Mouse (Mus musculus): Measurements from ENCODE around the gene Atxn3. TPM values are rescaled to one million over a fixed set of nuclear protein-coding genes. Genes with fewer than 3 reads are reported as not detected.

The Atxn3 gene
- polyA plus RNA-seq, 2 experiments: 10.9 to 11.1 TPM

DNA sequence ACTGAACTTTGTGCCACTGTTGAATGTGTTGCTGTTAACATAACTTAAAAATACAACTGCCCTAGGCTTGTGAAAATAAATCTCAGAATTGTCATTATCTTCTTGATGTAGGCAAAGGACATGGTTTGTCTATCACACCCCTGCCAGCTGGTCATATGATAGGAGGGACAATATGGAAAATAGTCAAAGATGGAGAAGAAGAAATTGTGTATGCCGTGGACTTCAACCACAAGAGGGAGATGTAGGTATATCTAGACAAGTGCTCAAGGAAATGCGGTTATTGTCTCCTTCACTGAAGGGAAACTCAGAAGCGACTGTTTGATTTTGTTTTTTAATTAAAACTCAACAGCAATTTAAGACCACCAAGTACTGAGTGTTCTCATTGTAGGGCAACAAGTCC, 27.1 kb upstream of the Atxn3 start:
- no peak overlapping the region for H3K27ac ChIP-seq (replicated peaks; ENCODE audit: low read depth, low read length)
- H3K27me3 ChIP-seq (ENCODE audit: control insufficient read depth, insufficient read depth, low read length): no peaks in the 10 kb centered on the region
- H3K4me1 ChIP-seq (ENCODE audit: control insufficient read depth, insufficient read depth, low read length): no peaks in the 10 kb centered on the region
- H3K4me2 ChIP-seq (replicated peaks; ENCODE audit: low read depth, low read length, severe bottlenecking): no peak overlapping the region
- ATAC-seq (ENCODE audit: low FRiP score, low read depth) (no peak), DNase-seq (ENCODE audit: low spot score) (peak; percentile 49)
- no peak for TF ChIP-seq POLR2A (IDR thresholded peaks at IDR 0.05; ENCODE audit: borderline replicate concordance, extremely low read depth, insufficient read depth, insufficient read length)
- H3K4me3 ChIP-seq (replicated peaks; ENCODE audit: low read length): no peak overlapping the region
- H3K9ac ChIP-seq (ENCODE audit: low read depth, low read length, severe bottlenecking): no peak overlapping the region
- H3K36me3 ChIP-seq (ENCODE audit: control insufficient read depth, insufficient read depth, low read length): peaks cover 67% of the 10 kb centered on the region
- H3K9me3 ChIP-seq (ENCODE audit: control insufficient read depth, low read length): no peaks in the 10 kb centered on the region
- WGBS: 60% methylated on average over 3 of the region's 3 CpGs

DNA sequence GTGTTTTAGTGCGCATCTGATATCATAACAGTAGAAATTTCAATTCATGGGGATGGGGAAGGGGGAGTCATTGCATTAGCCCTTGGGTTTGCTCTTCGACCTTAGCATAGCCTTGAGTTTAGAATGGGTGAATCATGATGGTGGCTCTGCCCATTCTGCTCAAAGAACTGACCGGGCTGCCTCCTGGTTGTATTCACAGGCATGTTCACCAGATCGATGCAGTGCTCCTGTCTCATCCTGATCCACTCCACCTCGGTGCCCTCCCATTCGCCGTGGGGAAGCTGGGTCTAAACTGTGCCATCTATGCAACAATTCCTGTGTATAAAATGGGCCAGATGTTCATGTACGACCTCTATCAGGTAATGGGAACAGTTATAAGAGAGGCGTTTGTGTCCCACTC, 24.9 kb upstream of the Atxn3 start:
- no peak for ATAC-seq (ENCODE audit: low FRiP score, low read depth)
- TF ChIP-seq POLR2A (IDR thresholded peaks at IDR 0.05; ENCODE audit: borderline replicate concordance, extremely low read depth, insufficient read depth, insufficient read length): no peak
- Histone ChIP-seq H3K4me1 (ENCODE audit: control insufficient read depth, insufficient read depth, low read length) (no peaks in the 10 kb centered on the region), H3K4me3 (replicated peaks; ENCODE audit: low read length) (no peak overlapping the region), H3K4me2 (replicated peaks; ENCODE audit: low read depth, low read length, severe bottlenecking) (no peak overlapping the region), H3K27ac (replicated peaks; ENCODE audit: low read depth, low read length) (no peak overlapping the region), H3K36me3 (ENCODE audit: control insufficient read depth, insufficient read depth, low read length) (peaks cover 47% of the 10 kb centered on the region), H3K9me3 (ENCODE audit: control insufficient read depth, low read length) (no peaks in the 10 kb centered on the region), H3K9ac (ENCODE audit: low read depth, low read length, severe bottlenecking) (no peak overlapping the region), H3K27me3 (ENCODE audit: control insufficient read depth, insufficient read depth, low read length) (no peaks in the 10 kb centered on the region)
- 95% methylated on average over 9 of the region's 9 CpGs for whole genome bisulfite sequencing
- DNase-seq (ENCODE audit: low spot score): no peak

DNA sequence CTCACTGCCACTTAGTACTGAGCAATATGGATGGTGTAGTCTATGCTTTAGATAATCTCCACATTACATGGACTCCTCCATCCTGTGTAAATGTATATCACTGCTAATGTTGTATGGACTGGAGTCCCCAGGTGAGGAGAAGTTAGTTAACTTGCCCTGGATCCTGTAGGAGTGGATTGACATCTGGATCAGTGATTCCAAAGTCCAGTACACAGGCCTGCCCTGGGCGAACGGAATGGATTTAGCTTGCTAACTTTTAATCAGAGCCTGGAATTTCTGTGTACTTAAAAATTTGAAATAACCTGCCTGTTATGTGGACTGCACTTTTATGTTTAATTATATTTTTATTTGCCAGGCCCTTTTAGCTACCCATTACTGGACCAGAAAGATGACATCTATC, 23.5 kb upstream of the Atxn3 start:
- no peak for ATAC-seq (ENCODE audit: low FRiP score, low read depth)

DNA sequence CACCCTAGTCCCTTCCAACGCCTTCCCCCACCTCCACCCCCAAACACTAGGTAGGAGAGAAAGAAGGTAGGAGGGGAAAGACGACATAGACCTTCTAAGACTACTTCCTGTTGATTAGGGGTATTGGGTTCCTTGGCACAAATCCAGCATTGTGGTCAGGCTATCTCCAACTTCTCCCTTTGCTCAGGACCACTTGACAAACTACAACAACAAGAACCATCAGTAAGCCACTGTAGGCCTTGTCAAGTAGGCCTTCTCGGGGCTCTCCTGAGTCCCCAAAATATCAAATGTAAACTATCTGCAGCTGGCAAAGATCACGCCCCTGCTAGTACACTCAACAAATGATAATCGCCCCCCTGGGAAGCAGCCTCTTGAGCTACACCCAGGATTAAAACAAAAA, 22.2 kb upstream of the Atxn3 start:
- H3K27me3 ChIP-seq (ENCODE audit: control insufficient read depth, insufficient read depth, low read length): no peaks in the 10 kb centered on the region
- no peak overlapping the region for H3K4me2 ChIP-seq (replicated peaks; ENCODE audit: low read depth, low read length, severe bottlenecking)
- TF ChIP-seq POLR2A (IDR thresholded peaks at IDR 0.05; ENCODE audit: borderline replicate concordance, extremely low read depth, insufficient read depth, insufficient read length): no peak
- no peak overlapping the region for H3K4me3 ChIP-seq (replicated peaks; ENCODE audit: low read length)
- WGBS: 81% methylated on average over 5 of the region's 5 CpGs
- no peak for ATAC-seq (ENCODE audit: low FRiP score, low read depth)
- no peak overlapping the region for H3K27ac ChIP-seq (replicated peaks; ENCODE audit: low read depth, low read length)
- no peak for DNase-seq (ENCODE audit: low spot score)
- peaks cover 29% of the 10 kb centered on the region for H3K36me3 ChIP-seq (ENCODE audit: control insufficient read depth, insufficient read depth, low read length)
- no peak overlapping the region for H3K9ac ChIP-seq (ENCODE audit: low read depth, low read length, severe bottlenecking)
- H3K4me1 ChIP-seq (ENCODE audit: control insufficient read depth, insufficient read depth, low read length): peaks cover 10% of the 10 kb centered on the region
- no peaks in the 10 kb centered on the region for H3K9me3 ChIP-seq (ENCODE audit: control insufficient read depth, low read length)

More for the DNA sequence above, 23.5 kb upstream of the Atxn3 start:
- Histone ChIP-seq H3K27ac (replicated peaks; ENCODE audit: low read depth, low read length) (no peak overlapping the region), H3K9me3 (ENCODE audit: control insufficient read depth, low read length) (no peaks in the 10 kb centered on the region), H3K4me2 (replicated peaks; ENCODE audit: low read depth, low read length, severe bottlenecking) (no peak overlapping the region), H3K36me3 (ENCODE audit: control insufficient read depth, insufficient read depth, low read length) (peaks cover 34% of the 10 kb centered on the region), H3K4me3 (replicated peaks; ENCODE audit: low read length) (no peak overlapping the region), H3K9ac (ENCODE audit: low read depth, low read length, severe bottlenecking) (no peak overlapping the region), H3K27me3 (ENCODE audit: control insufficient read depth, insufficient read depth, low read length) (no peaks in the 10 kb centered on the region), H3K4me1 (ENCODE audit: control insufficient read depth, insufficient read depth, low read length) (peaks cover 10% of the 10 kb centered on the region)
- TF ChIP-seq POLR2A (IDR thresholded peaks at IDR 0.05; ENCODE audit: borderline replicate concordance, extremely low read depth, insufficient read depth, insufficient read length): no peak
- no peak for DNase-seq (ENCODE audit: low spot score)
- 98% methylated on average over 2 of the region's 2 CpGs for WGBS

DNA sequence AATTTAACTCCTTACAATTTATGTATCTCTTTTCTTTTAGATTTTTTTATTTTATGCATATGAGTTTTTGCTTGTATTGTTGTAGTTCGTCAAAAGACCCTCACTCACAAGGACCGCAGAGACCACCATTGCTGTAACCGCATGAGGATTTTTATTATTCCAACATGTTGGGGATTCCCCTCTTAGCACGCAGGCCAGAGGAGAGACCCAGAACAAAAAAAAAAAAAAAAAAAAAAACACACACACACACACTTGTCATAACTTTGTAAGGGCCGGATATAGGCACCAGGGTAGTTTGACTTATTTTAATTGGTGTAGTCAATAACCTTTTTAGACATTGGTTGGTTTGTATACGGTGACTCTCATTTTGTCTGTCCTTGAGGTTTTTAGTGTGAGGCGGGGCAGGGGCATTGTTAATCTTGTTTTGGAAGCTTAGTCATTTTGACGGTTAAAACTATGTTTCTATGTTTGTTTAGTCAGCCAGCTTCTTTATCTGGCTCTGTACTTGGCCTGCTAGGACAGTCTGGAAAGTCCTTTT, 21.2 kb upstream of the Atxn3 start:
- H3K36me3 ChIP-seq (ENCODE audit: control insufficient read depth, insufficient read depth, low read length): peaks cover 25% of the 10 kb centered on the region
- 92% methylated on average over 8 of the region's 8 CpGs for WGBS
- no peak overlapping the region for H3K9ac ChIP-seq (ENCODE audit: low read depth, low read length, severe bottlenecking)
- H3K27ac ChIP-seq (replicated peaks; ENCODE audit: low read depth, low read length): no peak overlapping the region
- peaks cover 17% of the 10 kb centered on the region for H3K4me1 ChIP-seq (ENCODE audit: control insufficient read depth, insufficient read depth, low read length)
- ATAC-seq (ENCODE audit: low FRiP score, low read depth) (no peak), DNase-seq (ENCODE audit: low spot score) (no peak)
- no peak overlapping the region for H3K4me3 ChIP-seq (replicated peaks; ENCODE audit: low read length)
- H3K4me2 ChIP-seq (replicated peaks; ENCODE audit: low read depth, low read length, severe bottlenecking): no peak overlapping the region
- no peak for TF ChIP-seq POLR2A (IDR thresholded peaks at IDR 0.05; ENCODE audit: borderline replicate concordance, extremely low read depth, insufficient read depth, insufficient read length)
- H3K27me3 ChIP-seq (ENCODE audit: control insufficient read depth, insufficient read depth, low read length): no peaks in the 10 kb centered on the region
- H3K9me3 ChIP-seq (ENCODE audit: control insufficient read depth, low read length): no peaks in the 10 kb centered on the region

DNA sequence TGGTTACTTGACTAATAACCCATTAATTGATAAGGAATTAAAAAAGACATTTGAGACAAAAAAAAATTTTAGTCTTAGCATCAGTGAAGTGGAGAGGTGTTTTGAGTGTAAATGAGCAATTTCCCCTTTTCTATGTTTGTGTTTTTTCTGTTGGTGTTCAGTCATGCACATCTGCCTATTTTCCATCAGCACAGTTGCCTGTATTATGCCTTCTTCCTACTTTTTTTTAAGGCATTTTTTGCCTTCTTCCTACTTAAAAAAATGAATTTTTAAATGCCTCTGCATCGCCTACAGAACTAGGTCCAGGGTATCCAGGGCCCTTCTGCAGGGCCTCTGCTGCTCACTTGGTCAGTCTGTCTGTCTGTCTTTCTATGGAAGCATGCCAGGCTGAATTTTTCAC, 20.5 kb upstream of the Atxn3 start:
- Histone ChIP-seq H3K9ac (ENCODE audit: low read depth, low read length, severe bottlenecking) (no peak overlapping the region), H3K4me3 (replicated peaks; ENCODE audit: low read length) (no peak overlapping the region), H3K4me2 (replicated peaks; ENCODE audit: low read depth, low read length, severe bottlenecking) (no peak overlapping the region), H3K27ac (replicated peaks; ENCODE audit: low read depth, low read length) (no peak overlapping the region), H3K4me1 (ENCODE audit: control insufficient read depth, insufficient read depth, low read length) (peaks cover 17% of the 10 kb centered on the region), H3K9me3 (ENCODE audit: control insufficient read depth, low read length) (no peaks in the 10 kb centered on the region), H3K36me3 (ENCODE audit: control insufficient read depth, insufficient read depth, low read length) (peaks cover 19% of the 10 kb centered on the region), H3K27me3 (ENCODE audit: control insufficient read depth, insufficient read depth, low read length) (no peaks in the 10 kb centered on the region)
- no peak for ATAC-seq (ENCODE audit: low FRiP score, low read depth)
- 96% methylated on average over 1 of the region's 1 CpGs for WGBS
- TF ChIP-seq POLR2A (IDR thresholded peaks at IDR 0.05; ENCODE audit: borderline replicate concordance, extremely low read depth, insufficient read depth, insufficient read length): no peak
- DNase-seq (ENCODE audit: low spot score): no peak
